Mouse (Mus musculus): ENCODE measurements around the gene Slc39a1.
A peak's percentile ranks its signal among the peaks of the same experiment; 100 is the strongest.
"Not testable (repeated sequence)": the region's sequence is repeated elsewhere in the genome, so short reads cannot be mapped to it uniquely, and the experiment has no call there.

The Slc39a1 gene

DNA sequence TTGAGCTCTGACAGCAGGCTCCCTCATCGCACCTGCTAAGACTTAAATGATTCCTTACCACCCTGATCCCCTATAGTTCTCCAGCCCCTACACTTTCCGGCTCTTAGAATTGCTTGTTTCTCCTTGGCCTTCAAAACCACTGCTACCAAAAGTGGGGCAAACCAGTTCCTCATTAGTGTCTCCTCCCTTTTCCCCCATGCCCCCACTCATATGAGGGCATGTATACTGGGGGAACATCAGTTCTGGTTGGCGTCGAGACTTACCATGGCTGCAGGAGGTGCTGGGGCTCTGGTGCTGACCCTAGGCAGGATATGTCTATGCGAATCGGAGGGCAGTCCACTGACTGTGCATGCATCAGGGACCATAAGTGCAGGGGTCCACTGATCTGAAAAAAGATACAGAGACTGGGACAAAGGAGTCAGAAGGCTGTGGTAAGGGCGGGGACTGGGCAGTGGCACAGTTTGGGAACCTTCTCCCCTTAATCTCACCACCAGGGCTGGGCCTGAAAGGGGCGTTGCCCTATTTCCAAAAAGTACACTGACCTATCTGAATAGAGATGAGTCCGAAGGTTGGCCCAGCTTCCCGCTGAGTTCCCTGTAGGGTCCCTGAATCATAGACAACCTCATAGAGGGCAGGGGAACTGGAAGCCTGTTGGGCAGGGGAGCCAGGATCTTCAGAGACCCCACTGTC, 6.2 kb upstream of the Slc39a1 start:
- DNase-seq: no peak

DNA sequence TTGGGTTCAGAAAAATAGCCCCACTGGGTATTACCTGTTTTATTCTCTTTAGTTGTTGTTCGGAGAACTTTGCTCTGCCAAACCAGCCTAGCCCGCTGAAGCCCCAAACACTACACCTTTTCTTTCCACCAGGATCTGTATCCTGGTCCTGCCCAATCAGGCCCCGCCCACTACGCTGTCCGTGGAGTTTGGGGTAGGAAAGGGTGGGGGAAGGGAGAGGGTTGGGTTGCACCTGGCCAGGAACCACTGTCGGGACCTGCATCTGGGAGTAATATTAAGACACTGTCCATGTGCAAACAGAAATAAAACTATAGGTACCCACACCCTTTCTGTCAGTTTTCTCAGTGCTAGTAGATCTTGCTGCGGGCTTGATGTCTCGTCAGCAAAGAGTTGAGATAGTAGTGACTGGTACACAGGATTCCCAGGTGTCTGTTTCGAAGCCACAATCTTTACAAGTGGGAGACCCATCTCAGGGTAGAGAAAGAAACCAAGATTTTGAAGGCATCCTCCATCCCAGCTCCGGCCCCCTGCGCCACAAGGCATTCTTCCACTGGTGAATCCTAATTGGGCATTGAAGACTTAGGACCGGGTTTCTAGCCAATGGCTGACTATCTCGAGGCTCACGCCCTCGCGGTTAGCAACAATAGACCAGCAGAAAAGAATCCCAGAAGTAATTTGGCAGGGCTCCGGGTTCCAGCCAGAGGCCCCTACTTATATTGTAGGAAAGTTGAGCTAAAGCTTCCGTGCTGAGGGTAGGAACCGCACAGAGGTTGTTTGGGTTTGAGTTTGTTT, 4.8 kb upstream of the Slc39a1 start, which contains the start of gene Creb3l4:
Gene Creb3l4, minus strand, starts transcription at position 529 of the 792 bp plus-strand sequence.
- DNase-seq: no peak

DNA sequence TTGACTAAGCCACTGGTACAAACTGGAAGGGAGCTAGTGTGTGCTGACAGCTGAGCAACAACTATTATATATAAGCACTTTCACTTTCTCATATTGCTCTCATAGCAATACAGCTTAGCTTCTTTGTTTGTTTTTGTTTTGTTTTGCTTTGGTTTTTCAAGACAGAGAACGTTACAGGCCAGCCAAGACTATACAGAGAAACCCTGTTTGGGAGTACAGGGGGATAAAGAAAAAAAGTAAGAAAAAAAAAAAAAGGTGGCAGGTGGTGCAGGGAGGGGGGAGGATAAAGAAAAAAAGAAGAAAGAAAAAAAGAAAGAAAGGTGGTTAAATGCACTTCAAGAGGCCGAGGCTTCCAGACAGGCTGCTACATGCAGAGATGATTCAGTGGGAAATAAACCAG, 2.6 kb upstream of the Slc39a1 start:
- DNase-seq: no peak

DNA sequence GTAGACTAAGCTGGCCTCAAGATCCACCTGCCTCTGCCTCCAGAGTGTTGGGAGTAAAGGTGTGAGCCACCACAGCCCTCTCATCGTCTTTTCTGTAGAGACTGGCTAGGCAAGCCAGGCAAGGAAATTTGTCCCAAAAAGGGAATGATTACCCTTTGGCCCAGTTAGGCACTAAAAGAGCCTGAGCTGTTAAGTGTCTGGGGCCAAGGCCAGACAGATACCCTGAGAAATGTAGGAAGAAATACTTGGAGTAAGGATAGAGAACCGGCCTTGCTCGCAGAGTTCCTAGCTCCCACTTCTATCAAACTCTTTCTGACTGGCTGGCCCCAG, 377 bp upstream of the Slc39a1 start:
- no peak for DNase-seq

DNA sequence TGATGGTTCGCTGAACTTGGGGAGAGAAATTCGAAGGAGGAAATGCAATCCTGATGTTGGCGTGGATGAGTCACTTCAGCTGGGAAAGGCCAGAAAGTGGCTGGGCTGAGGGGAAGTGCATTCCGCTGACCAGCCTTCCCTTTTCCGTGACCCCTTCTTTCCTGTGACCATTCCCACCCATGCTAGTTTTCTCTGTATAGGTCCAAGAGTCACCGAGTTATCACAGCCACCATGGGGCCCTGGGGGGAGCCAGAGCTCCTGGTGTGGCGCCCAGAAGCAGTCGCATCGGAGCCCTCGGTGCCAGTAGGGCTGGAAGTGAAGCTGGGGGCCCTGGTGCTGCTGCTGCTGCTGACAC, 751 bp downstream of the Slc39a1 start:
- no peak for DNase-seq

DNA sequence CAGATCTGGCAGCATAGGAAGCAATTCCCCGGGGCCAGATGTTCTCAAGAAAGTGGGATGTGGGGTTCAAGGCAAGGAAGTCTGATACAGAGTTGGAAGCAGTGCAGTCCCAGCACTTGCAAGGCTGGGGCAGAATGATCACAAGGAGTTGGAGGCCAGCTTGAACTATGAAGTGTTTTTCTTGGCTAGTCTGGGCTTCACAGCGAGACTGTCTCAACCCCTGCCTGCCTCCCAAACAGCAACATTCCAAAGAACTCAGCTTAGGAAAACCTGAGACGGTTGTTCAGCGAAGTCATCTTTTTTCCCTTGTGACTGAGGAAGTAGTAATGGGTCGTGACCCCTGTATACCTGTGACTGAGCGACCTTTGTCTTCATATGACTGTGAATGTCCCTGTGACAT, 2.8 kb downstream of the Slc39a1 start:
- no peak for DNase-seq

DNA sequence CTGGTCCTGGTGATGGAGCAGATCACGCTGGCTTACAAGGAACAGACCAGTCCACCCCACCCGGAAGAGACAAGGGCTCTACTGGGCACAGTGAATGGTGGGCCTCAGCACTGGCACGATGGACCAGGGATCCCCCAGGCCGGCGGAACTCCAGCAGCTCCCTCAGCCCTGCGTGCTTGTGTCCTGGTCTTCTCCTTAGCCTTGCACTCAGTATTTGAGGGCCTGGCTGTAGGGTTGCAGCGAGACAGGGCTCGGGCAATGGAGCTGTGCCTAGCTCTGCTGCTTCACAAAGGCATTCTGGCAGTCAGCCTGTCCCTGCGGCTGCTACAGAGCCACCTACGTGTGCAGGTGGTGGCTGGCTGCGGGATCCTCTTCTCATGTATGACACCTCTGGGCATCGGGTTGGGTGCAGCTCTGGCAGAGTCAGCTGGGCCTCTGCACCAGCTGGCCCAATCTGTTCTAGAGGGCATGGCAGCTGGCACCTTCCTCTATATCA, 3.8 kb downstream of the Slc39a1 start:
- not testable (repeated sequence) for DNase-seq

DNA sequence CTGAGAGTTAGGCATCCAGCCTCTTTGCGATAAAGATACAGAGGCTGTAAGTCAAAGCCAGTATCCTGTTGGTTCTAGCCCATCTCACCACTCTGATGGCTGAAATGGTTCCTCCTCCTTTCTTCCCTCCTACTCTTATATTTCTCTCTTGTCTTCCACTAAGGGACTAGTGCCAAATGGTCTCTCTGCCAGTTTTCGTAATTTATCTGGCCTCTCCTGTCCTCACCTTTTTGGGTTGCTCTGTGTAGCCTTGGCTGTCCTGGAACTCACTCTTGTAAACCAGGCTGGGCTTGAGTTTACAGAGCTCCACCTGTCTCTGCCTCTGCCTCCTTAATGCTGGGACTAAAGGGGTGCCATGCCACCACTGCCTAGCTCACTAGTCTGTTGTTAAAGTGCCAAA, 4.7 kb downstream of the Slc39a1 start:
- not testable (repeated sequence) for DNase-seq

DNA sequence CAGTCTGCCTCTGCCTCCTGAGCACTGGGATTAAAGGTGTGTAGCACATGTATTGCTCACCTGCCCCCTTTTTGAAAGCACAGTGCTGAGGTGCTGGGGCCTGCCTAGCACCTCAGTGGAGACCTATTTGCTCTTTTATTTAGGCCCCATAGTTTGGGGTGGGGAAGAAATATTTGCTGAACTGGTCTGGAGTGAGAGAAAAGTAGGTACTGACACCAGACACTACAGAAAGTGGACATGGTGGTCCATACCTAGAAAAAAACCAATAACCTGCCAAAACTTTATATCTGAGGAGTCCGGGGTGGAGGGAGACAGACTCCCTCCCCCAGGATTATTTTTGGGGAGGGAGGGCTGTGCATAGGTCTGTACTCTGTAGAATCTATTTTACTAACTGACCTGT, 5.2 kb downstream of the Slc39a1 start:
- DNase-seq: not testable (repeated sequence)

DNA sequence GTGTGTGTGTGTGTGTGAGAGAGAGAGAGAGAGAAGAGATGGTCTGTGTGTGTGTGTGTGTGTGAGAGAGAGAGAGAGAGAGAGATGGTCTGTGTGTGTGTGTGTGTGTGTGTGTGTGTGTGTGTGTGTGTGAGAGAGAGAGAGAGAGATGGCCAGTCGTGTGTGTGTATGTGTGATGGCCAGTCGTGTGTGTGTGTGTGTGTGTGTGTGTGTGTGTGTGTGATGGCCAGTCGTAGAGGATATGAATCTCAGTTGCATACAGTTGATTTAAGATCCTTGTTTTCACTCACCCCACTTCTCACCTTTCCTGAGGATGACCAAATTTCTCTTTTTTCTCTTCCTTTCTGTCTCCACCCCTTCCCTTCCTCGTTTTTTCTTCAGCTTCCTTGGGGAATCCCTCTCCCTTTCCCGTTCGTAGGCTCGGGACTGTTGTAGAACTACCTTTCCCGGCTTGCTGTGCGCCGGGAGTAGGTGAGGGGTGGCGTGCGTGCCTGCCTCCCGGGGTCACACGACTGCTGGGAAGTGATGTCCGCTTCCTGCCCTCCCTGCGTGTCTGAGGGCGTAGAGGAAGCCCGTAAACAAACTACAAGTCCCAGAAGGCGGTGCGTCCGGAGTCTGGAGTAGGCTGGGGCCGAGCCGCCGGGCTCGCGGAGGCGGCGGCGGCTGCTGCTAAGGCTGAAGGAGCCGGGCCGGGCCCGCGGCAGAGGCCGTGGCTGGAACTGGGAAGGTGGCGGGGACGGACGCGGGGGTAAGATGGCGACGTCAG, 5.9 kb downstream of the Slc39a1 start, which contains the start of gene Crtc2:
Gene Crtc2, plus strand, starts transcription at position 511 of the 766 bp plus-strand sequence.
- peak; percentile 95 for DNase-seq

DNA sequence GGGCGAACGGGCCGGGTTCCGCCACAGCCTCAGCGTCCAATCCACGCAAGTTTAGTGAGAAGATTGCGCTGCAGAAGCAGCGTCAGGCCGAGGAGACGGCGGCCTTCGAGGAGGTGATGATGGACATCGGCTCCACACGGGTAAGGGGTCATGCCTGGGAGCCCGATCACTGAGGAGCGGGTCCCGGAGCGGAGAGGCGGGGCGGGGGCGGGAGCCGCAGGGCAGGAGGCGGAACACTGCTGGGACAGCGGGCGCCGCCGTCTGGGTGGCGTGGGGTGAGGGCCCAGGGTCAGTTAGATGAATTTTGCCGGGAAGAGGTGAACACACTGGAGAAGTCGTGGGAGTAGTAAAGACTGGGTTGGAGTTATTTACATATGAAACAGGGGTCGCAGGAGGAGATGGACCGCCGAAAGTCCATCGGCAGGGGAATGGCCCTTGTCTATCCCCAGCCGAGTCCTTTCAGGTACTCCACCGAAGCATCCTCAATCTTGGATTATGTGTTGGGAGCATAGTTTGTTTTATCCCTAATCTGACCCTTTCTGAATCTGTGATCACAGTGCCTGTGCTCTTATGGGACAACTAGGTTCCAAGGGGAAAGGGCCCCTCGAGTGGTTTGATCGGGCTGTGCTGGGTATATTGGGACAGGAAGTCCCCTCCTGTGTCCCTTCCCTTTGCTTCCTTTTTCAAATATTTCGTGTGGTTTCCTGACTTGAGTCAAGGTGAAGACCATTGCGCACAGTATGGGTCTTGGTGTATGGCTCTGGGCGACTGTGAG, 6.6 kb downstream of the Slc39a1 start:
- no peak for DNase-seq

DNA sequence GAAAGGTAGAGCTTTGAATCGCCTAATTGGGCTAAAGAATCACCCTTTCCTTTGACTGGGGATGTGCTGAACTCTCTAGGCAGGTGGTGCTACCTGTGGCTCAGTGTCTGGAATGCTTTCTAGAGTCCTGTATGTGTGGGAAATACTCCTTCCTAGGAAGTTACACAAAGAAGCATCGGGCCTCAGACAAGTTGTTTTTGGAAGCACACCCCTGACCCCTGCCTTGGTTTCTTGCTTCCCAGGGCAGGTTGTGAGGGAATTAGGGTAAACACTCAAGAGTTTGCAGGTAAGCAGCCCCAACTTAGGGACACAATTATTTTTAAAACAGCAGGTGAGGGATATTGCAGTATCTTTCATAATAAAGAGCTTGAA, 7.2 kb downstream of the Slc39a1 start:
- DNase-seq: no peak

DNA sequence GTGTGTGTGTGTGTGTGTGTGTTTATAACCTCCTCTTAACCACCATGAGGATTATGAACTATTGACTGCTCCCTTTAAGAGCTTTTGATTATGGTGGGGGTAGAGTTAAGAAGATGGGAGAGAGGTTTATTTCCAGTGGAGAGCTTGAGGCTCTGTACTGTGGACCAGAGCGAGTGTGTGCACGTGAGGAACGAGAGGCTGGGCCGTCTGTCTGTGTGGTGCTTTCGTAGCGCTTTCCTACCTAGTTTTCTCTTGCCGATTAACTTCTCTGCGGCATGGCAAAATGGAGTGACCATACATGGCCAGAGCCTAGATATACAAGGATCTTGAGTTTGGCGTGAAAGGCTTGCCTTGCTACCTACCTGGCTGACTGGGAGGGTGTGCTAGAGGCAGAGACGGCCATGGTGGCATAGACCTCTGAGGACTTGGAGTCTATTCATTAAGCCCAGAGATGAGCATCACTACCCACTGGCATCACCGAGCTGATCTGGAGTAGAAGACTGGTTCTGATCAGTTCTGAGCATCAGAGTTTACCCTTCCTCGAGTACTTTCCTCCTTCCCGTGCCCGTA, 7.9 kb downstream of the Slc39a1 start:
- DNase-seq: no peak

DNA sequence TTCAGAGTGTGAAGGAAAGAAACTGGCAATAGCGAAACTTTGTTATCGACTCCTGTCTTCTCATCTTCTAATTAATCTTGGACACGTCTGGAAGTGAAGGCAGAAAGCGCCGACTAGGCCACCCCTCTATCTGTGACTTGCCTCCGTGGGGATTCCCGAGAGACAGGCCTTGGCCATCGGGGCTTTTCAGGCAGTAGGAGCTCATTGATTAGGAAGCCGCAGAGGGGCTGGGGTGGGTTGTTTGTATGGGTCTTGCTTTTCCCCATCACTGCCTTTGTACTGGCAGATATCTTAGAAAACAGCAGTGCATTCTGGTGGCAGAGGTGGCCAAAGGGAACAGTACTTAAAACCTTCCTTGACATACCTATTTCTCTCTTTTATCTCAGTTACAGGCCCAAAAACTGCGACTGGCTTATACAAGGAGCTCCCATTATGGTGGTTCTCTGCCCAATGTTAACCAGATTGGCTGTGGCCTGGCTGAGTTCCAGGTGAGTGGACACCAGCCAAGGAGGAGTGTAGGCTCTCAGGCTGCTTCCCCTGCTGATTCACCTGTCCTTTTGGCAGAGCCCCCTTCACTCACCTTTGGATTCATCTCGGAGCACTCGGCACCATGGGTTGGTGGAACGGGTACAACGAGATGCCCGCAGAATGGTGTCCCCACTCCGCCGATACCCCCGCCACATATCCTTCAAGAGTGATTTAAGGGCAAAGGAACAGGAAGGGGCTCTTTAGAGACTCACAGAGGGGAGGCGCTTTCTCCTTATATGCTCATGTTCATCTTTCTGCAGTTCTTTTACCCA, 9.0 kb downstream of the Slc39a1 start:
- DNase-seq: peak; percentile 94

DNA sequence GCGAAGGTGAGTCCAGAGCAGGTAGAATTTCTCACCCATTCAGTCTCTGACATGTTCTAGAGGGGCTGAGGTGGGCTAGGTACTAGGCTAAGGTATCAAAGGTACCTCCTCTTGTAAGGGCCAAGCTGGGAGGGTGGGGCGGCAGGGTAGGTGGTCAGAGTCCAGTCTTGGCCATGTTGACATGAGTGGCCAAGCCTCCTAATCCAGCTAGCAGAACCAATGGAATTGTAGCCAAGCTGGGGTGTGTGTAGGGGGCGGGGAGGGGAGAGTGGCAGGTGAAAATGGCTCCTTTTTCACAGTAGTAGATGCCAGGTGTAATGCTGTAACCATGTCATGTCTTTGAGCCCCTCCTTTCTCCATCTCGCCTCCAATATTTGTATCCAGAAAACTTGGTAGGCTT, 10.5 kb downstream of the Slc39a1 start:
- no peak for DNase-seq

DNA sequence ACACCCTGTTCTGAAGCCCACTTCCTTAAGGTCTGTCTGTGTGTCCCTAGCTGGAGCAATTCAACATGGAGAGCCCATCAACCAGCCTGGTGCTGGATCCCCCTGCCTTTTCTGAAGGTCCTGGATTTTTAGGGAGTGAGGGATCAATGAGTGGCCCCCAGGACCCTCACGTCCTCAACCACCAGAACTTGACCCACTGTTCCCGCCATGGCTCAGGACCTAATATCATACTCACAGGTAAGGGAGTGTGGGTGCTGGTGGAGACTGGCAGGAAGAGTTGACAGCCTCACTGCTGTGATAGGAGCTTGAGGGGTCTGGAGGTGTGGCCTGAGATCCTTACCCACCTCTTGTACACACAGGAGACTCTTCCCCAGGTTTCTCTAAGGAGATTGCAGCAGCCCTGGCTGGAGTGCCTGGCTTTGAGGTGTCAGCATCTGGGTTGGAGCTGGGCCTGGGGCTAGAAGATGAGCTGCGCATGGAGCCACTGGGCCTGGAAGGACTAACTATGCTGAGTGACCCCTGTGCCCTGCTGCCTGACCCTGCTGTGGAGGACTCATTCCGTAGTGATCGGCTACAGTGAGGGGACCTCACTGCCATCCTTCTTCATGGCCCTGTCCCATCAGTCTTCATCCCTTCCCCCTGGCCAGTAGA, 15.3 kb downstream of the Slc39a1 start:
- no peak for DNase-seq

DNA sequence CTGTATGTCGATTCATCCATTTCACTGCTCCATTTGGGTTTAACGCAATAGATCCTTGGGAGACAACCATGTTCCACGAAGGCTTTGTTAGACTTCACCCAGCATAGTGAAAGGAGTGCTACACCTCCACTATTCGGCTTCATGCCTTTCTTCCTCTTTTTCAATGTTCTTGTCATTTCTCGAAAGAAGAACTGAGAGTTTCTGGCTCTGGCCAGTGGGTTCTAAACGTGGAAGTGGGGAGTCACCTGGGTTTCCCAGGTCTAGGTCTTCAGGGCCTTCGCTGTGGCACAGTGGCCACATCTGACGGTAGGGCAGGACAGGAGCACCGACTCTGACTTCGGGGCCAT, 16.7 kb downstream of the Slc39a1 start:
- DNase-seq: no peak

DNA sequence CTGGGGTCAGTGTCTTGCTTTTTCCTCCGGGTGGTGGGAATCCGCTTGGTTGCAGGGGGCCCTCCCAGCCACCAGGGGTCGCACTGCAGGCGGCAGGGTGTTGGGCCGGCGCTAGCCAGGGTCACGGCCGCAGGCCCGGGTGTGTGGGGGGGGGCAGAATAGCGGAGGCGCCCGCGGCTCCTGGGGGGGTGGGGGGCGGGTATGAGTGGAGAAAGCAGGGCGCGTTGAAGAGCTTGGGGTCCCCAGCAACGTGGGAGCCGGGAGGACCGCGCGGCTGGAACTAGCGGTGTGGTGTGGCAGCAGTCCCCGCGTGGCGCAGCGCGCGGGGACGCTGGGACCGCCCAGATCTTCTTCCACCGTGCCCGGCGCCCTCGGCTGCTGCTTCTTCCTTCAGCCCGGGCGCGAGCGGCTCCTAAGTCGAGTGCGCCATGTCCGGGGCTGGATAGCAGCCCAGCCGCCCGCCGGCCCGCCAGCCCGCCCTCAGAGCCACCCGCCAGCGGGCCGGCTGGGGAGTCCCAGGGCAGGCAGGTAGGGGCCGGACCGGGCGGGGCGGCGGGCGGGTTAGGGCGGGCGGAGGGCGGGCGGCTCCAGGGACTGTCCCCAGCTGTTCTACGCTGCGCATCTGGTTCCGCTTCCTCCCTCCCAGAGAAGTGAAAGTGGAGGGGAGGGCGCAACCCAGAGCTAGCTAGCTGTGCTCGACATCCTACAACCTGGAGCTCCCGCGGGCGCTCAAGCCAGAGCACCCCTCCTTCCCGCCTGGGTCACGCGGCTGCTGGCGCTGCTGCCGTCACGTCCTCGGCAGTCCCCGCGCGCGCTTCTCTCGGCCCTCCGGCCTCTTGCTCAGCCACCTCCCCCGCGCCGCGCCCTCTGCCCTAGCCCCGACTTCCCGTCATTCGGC, 17.3 kb downstream of the Slc39a1 start, which contains the start of gene Dennd4b:
Gene Dennd4b, plus strand, starts transcription at position 152 of the 898 bp plus-strand sequence.
- DNase-seq: peak; percentile 90

DNA sequence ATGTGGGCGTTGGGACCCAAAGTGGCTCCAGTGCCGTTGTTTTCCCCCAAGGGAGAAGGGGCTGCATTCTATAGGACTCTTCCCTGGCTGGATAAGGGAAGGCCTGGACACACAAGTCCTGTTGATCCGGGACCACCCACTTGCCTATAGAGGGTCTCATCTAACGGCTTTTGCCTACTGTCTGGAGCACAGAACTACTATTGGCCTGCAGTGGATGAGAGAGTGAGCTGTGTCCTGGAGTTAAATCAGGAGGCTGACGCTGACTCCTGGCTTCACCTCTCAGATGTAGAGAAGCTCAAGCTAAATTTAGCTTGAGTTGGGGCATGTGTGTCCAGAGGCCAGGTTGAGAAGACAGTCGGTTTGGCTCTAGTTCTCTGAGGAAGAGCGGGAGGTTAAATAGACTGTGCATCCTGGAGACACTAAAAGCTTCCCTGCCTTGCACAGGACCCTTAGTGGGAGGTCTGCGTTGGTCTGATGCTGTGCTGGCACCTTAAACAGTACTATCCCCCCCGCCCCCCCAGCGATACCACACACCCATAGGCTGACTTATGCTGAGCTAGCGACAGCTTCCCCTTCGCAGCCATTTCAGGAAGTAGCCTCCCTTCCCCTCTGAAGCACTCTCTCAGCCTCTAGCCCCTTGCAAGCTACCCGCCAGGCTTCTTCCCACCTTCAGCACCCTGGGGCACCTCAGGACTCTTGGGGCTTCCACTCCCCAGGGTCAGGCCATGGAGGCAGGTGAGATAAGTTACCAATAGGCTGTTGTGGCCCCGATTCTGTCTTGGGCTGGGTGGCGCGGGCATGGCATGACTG, 18.2 kb downstream of the Slc39a1 start:
- no peak for DNase-seq
